Mouse (Mus musculus): ENCODE results near the gene Il4. TPM values are rescaled to one million over a fixed set of nuclear protein-coding genes. Genes with fewer than 3 reads are reported as not detected.
"Not testable (repeated sequence)": the region's sequence is repeated elsewhere in the genome, so short reads cannot be mapped to it uniquely, and the experiment has no call there.

Gene Il4
- polyA plus RNA-seq, 1 experiment from 2014 or later, result 3.1 TPM

- not testable (repeated sequence) for H3K4me3 ChIP-seq (ENCODE audit: low read depth, low read length); H3K4me2 ChIP-seq; DNase-seq (ENCODE audit: low spot score, missing footprints); H3K9me3 ChIP-seq (ENCODE audit: control insufficient read depth, low read length); H3K36me3 ChIP-seq (ENCODE audit: control insufficient read depth, insufficient read depth, low read length); H3K27me3 ChIP-seq (ENCODE audit: control insufficient read depth, insufficient read depth, low read length); H3K4me1 ChIP-seq (ENCODE audit: control insufficient read depth, insufficient read depth, low read length); H3K27ac ChIP-seq (ENCODE audit: low read depth, low read length); H3K9ac ChIP-seq (ENCODE audit: low read length); ATAC-seq (ENCODE audit: low FRiP score)
- WGBS, result 93% methylated on average over 1 of the region's 3 CpGs
These were observed 58.5 kb downstream of the Il4 start for GRCm38 (mm10) chr11:53559980-53560379.

GRCm38 (mm10) chr11:53557992-53558391, 60.5 kb downstream of the Il4 start:
- not testable (repeated sequence) for DNase-seq (ENCODE audit: low spot score, missing footprints); H3K9me3 ChIP-seq (ENCODE audit: control insufficient read depth, low read length); H3K27ac ChIP-seq (ENCODE audit: low read depth, low read length); H3K4me2 ChIP-seq; H3K9ac ChIP-seq (ENCODE audit: low read length); H3K4me1 ChIP-seq (ENCODE audit: control insufficient read depth, insufficient read depth, low read length); H3K36me3 ChIP-seq (ENCODE audit: control insufficient read depth, insufficient read depth, low read length); H3K4me3 ChIP-seq (ENCODE audit: low read depth, low read length); H3K27me3 ChIP-seq (ENCODE audit: control insufficient read depth, insufficient read depth, low read length); ATAC-seq (ENCODE audit: low FRiP score)
- WGBS, result 94% methylated on average over 1 of the region's 3 CpGs

- H3K9ac ChIP-seq (ENCODE audit: low read length); ATAC-seq (ENCODE audit: low FRiP score); H3K36me3 ChIP-seq (ENCODE audit: control insufficient read depth, insufficient read depth, low read length); H3K4me3 ChIP-seq (ENCODE audit: low read depth, low read length); H3K4me1 ChIP-seq (ENCODE audit: control insufficient read depth, insufficient read depth, low read length); H3K27ac ChIP-seq (ENCODE audit: low read depth, low read length); H3K9me3 ChIP-seq (ENCODE audit: control insufficient read depth, low read length); H3K4me2 ChIP-seq; DNase-seq (ENCODE audit: low spot score, missing footprints); H3K27me3 ChIP-seq (ENCODE audit: control insufficient read depth, insufficient read depth, low read length): not testable (repeated sequence)
- WGBS, result 94% methylated on average over 11 of the region's 20 CpGs
These were observed 61.9 kb downstream of the Il4 start for GRCm38 (mm10) chr11:53556529-53556928.

Other genes with a start within 250 kb of the Il4 start
- gene Leap2, start 195.5 kb downstream of the Il4 start, polyA plus RNA-seq (2014; fragmentation: Nextera tagmentation; extraction: Ambion mirVana), result 0.66 TPM in 1 of 2 replicates, not detected in the other
- gene Uqcrq, start 187.8 kb downstream of the Il4 start, polyA plus RNA-seq (2014; fragmentation: Nextera tagmentation; extraction: Ambion mirVana), result 590 and 635 TPM in 2 replicates
- 2.3 and 3.6 TPM in 2 replicates for gene Gdf9, start 187.6 kb downstream of the Il4 start, polyA plus RNA-seq (2014; fragmentation: Nextera tagmentation; extraction: Ambion mirVana)
- gene Gm10447, start 161.6 kb downstream of the Il4 start, polyA plus RNA-seq (2014; fragmentation: Nextera tagmentation; extraction: Ambion mirVana), result not detected in 2 replicates
- 1.6 and 1.9 TPM in 2 replicates for gene Shroom1, start 161.5 kb downstream of the Il4 start, polyA plus RNA-seq (2014; fragmentation: Nextera tagmentation; extraction: Ambion mirVana)
- not detected in 2 replicates for gene Gm9837, start 148.2 kb downstream of the Il4 start, polyA plus RNA-seq (2014; fragmentation: Nextera tagmentation; extraction: Ambion mirVana)
- 0.15 TPM in 1 of 2 replicates, not detected in the other for gene Gm9945, start 138.5 kb downstream of the Il4 start, polyA plus RNA-seq (2014; fragmentation: Nextera tagmentation; extraction: Ambion mirVana)
- 0.05 and 0.15 TPM in 2 replicates for gene Sowaha, start 138.4 kb downstream of the Il4 start, polyA plus RNA-seq (2014; fragmentation: Nextera tagmentation; extraction: Ambion mirVana)
- 11.6 and 14.9 TPM in 2 replicates for gene Sept8, start 99.4 kb downstream of the Il4 start, polyA plus RNA-seq (2014; fragmentation: Nextera tagmentation; extraction: Ambion mirVana)
- 87.9 and 96.4 TPM in 2 replicates for gene Kif3a, start 51.3 kb downstream of the Il4 start, polyA plus RNA-seq (2014; fragmentation: Nextera tagmentation; extraction: Ambion mirVana)
- not detected in 2 replicates for gene Il13, start 16.0 kb upstream of the Il4 start, polyA plus RNA-seq (2014; fragmentation: Nextera tagmentation; extraction: Ambion mirVana)
- gene Rad50, start 88.7 kb upstream of the Il4 start, polyA plus RNA-seq (2014; fragmentation: Nextera tagmentation; extraction: Ambion mirVana), result 20.7 and 21.7 TPM in 2 replicates
- gene Il5, start 102.1 kb upstream of the Il4 start, polyA plus RNA-seq (2014; fragmentation: Nextera tagmentation; extraction: Ambion mirVana), result not detected in 2 replicates
- gene Irf1, start 151.3 kb upstream of the Il4 start, polyA plus RNA-seq (2014; fragmentation: Nextera tagmentation; extraction: Ambion mirVana), result 2.8 and 3.7 TPM in 2 replicates
- not detected in 2 replicates for gene Gm17334, start 154.5 kb upstream of the Il4 start, polyA plus RNA-seq (2014; fragmentation: Nextera tagmentation; extraction: Ambion mirVana)
- 0.25 TPM in 1 of 2 replicates, not detected in the other for gene Gm12216, start 240.6 kb upstream of the Il4 start, polyA plus RNA-seq (2014; fragmentation: Nextera tagmentation; extraction: Ambion mirVana)

Measured in midbrain, embryonic 11.5 days (tissue).